In the genomic region with DNA sequence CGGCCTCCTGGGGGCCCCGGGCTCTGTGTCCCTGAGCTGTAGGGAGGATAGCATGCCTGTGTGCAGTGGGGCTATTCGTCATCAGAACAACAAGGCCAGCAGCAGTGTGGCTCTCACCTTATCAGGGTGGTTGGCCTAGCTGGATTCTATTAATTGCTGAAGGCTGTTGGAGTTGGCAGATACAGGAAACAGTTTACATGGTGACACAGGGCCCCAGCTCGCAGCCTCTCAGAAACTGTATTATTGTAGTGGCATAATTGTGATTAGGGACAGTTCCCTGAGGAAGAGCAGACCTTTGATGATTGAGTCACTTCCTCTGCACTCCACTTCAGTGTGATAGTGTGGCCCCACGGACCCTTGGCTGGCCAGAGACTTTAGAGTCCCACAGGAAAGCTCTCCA, we compare ENCODE assay signal across 11 mouse cellular contexts.
DNase-seq lines count a peak whose midpoint lies in the region; ATAC-seq and TF ChIP-seq lines count a peak whose summit lies in the region.
"Had no signal": no experiment of that assay in that cellular context is flagged by ENCODE, and none has a peak within 500 bp of the region (broad histone marks: within the 10 kb centered on the region; RNA-seq: fewer than 3 reads in every experiment).

No protein-coding gene starts in this region.

- H3K27me3 ChIP-seq in kidney, embryonic 15.5 days, result no peaks in the 10 kb centered on the region
- H3K27me3 ChIP-seq in cerebellum, adult 2 months (ENCODE audit: control insufficient read depth, insufficient read depth, low read length), result no peaks in the 10 kb centered on the region
- H3K27me3 ChIP-seq: hindbrain, embryonic 15.5 days; limb, embryonic 13.5 days had no signal

- 22% methylated on average over 5 of the region's 5 CpGs for WGBS in kidney, embryonic 15.5 days
- 71% methylated on average over 5 of the region's 5 CpGs for WGBS in cerebellum, adult 2 months

- intact Hi-C loops in heart, postnatal 10 days (cut with DNase I), result no loop called here
- intact Hi-C loops in left cerebral cortex, postnatal 25 days (cut with DNase I), result no loop called here

- no peak for TF ChIP-seq POLR2A in cerebellum, adult 2 months (IDR thresholded peaks at IDR 0.05; ENCODE audit: borderline replicate concordance, insufficient read depth, low read length)

- no peak overlapping the region for H3K4me3 ChIP-seq in kidney, embryonic 15.5 days (replicated peaks)
- no peak overlapping the region for H3K4me3 ChIP-seq in cerebellum, adult 2 months (replicated peaks; ENCODE audit: insufficient read depth, low read depth, low read length)
- H3K4me3 ChIP-seq: hindbrain, embryonic 15.5 days; limb, embryonic 13.5 days; myocyte had no signal

- no peak for DNase-seq in kidney, postnatal 14 days
- DNase-seq in c-Kit-positive CD71-positive TER-119-positive erythroid progenitor cells, embryonic 14.5 days (ENCODE audit: low spot score), result peak; percentile 70
- peak; percentile 68 to 75 for DNase-seq in heart, postnatal 10 days
- DNase-seq in left cerebral cortex, postnatal 25 days (ENCODE audit: low spot score in 2 of 2), result no peak
- no peak for DNase-seq in kidney, postnatal 10 days
- DNase-seq in cerebellum, adult 2 months, result no peak

- H3K27ac ChIP-seq in kidney, embryonic 15.5 days, result peak overlapping the region; percentile 20; the same call in 1 of the 2 replicates
- H3K27ac ChIP-seq in cerebellum, adult 2 months (ENCODE audit: insufficient read depth, low read length), result no peak overlapping the region
- H3K27ac ChIP-seq: hindbrain, embryonic 15.5 days; limb, embryonic 13.5 days had no signal

- H3K4me2 ChIP-seq in kidney, embryonic 15.5 days, result no peak overlapping the region
- H3K4me2 ChIP-seq: hindbrain, embryonic 15.5 days; limb, embryonic 13.5 days had no signal

- H3K4me1 ChIP-seq in kidney, embryonic 15.5 days, result peaks cover 38% of the 10 kb centered on the region
- no peaks in the 10 kb centered on the region for H3K4me1 ChIP-seq in cerebellum, adult 2 months (ENCODE audit: control insufficient read depth, insufficient read depth, low read length)

- no peak for TF ChIP-seq CTCF in cerebellum, adult 2 months (IDR thresholded peaks at IDR 0.05; ENCODE audit: borderline replicate concordance, insufficient read depth, low read depth, low read length)

- no peaks in the 10 kb centered on the region for H3K36me3 ChIP-seq in kidney, embryonic 15.5 days
- H3K36me3 ChIP-seq: hindbrain, embryonic 15.5 days; limb, embryonic 13.5 days had no signal

- H3K9me3 ChIP-seq in kidney, embryonic 15.5 days (replicated peaks), result no peaks in the 10 kb centered on the region
- H3K9me3 ChIP-seq: hindbrain, embryonic 15.5 days; limb, embryonic 13.5 days had no signal

- H3K9ac ChIP-seq in kidney, embryonic 15.5 days, result no peak overlapping the region
- H3K9ac ChIP-seq: hindbrain, embryonic 15.5 days; limb, embryonic 13.5 days had no signal

- ATAC-seq in kidney, embryonic 15.5 days (replicated peaks; ENCODE audit: low FRiP score), result no peak; the same call in 1 of the 2 replicates
- ATAC-seq in megakaryocyte-erythroid progenitor cell, adult 5-6 weeks (replicated peaks; ENCODE audit: low FRiP score, low TSS enrichment, poor library complexity, severe bottlenecking), result peak; percentile 60

Comparison
In these comparisons a context has a peak if more than half of its experiments do, and no peak if none do; other contexts are left out.
1. DNase-seq: peak in c-Kit-positive CD71-positive TER-119-positive erythroid progenitor cells, embryonic 14.5 days (single experiment) and heart, postnatal 10 days (2 of 2); none in kidney, postnatal 14 days (single experiment), left cerebral cortex, postnatal 25 days (0 of 2), kidney, postnatal 10 days (single experiment) and cerebellum, adult 2 months (0 of 2).